Mouse (Mus musculus) lung, postnatal 0 days (tissue): ENCODE results near the gene Dennd2a. TPM values are rescaled to one million over a fixed set of nuclear protein-coding genes. Genes with fewer than 3 reads are reported as not detected.

Source experiments
- ATAC-seq: fragments of 200-750 bp; cut with Nextera tagmentation; 2 replicates; pipeline ENCODE4 v1.8.0; 2017; ENCODE audit warnings: moderate library complexity
- DNase-seq: peaks from one replicate; pipeline ENCODE4 v3.0.0-alpha.2; 2016; ENCODE audit warnings: low spot score
- H3K27ac ChIP-seq: fragments of 300-500 bp; sonication (generic); 2 replicates; pipeline ENCODE4 v1.5.1; 2014; ENCODE audit warnings: antibody characterized with exemption, mild to moderate bottlenecking, low read length, mixed read lengths
- H3K27me3 ChIP-seq: fragments of 300-500 bp; sonication (generic); replicated peaks from 2 replicates; pipeline ENCODE4 v1.6.1; 2014; ENCODE audit warnings: low read length, mixed read lengths; ENCODE audit not compliant: insufficient read depth
- H3K36me3 ChIP-seq: fragments of 300-500 bp; sonication (generic); 2 replicates; pipeline ENCODE4 v1.6.1; 2014; ENCODE audit warnings: low read length, mixed read lengths; ENCODE audit not compliant: insufficient read depth
- H3K4me1 ChIP-seq: fragments of 300-500 bp; sonication (generic); 2 replicates; pipeline ENCODE4 v1.6.1; 2014; ENCODE audit warnings: antibody characterized with exemption, low read depth, low read length, mixed read lengths; ENCODE audit not compliant: insufficient read depth
- H3K4me2 ChIP-seq: fragments of 300-500 bp; sonication (generic); replicated peaks from 2 replicates; pipeline ENCODE4 v1.6.1; 2014; ENCODE audit warnings: low read depth, mild to moderate bottlenecking, low read length, moderate library complexity, mixed read lengths
- H3K4me3 ChIP-seq: fragments of 300-500 bp; sonication (generic); 2 replicates; pipeline ENCODE4 v1.5.1; 2014; ENCODE audit warnings: low read depth, low read length
- H3K9ac ChIP-seq: fragments of 300-500 bp; sonication (generic); replicated peaks from 2 replicates; pipeline ENCODE4 v1.6.1; 2014; ENCODE audit warnings: low read depth, mild to moderate bottlenecking
- H3K9me3 ChIP-seq: fragments of 300-500 bp; sonication (generic); 2 replicates; pipeline ENCODE4 v1.6.1; 2016; ENCODE audit warnings: low read length, mixed read lengths
- CTCF ChIP-seq: IDR thresholded peaks from 2 replicates; pipeline ENCODE4 v1.5.1; 2016; ENCODE audit warnings: antibody characterized with exemption, mild to moderate bottlenecking
- EP300 ChIP-seq: IDR thresholded peaks from 2 replicates; pipeline ENCODE4 v1.6.1; 2016; ENCODE audit warnings: antibody characterized with exemption, mild to moderate bottlenecking, control low read depth
- WGBS: fragments of 180-500 bp; shearing (Covaris S2); extraction: QIAGEN DNeasy Blood & Tissue Kit; methylation state at CpG from one replicate; pipeline ENCODE4 v1.1.7; 2014; 5-methylcytosine and 5-hydroxymethylcytosine counted together
- polyA plus RNA-seq: library from polyadenylated mRNA; unstranded; fragments of >200 nt; fragmentation: Nextera tagmentation; extraction: Ambion mirVana; gene quantifications from 2 replicates; pipeline ENCODE4 v1.2.1, GENCODE M21; 2015

Gene Dennd2a
- polyA plus RNA-seq, 1 experiment from 2014 or later, result 13.8 TPM

- Histone ChIP-seq H3K4me1 (peaks cover 4% of the 10 kb centered on the region; the same call in 1 of the 2 replicates), H3K9me3 (no peaks in the 10 kb centered on the region), H3K9ac (no peak overlapping the region), H3K4me2 (no peak overlapping the region), H3K27me3 (no peaks in the 10 kb centered on the region), H3K36me3 (no peaks in the 10 kb centered on the region), H3K27ac (no peak overlapping the region), H3K4me3 (no peak overlapping the region)
- ATAC-seq (no peak), DNase-seq (peak; percentile 57)
- TF ChIP-seq EP300 (no peak), CTCF (peak; percentile 68)
- WGBS, result 52% methylated on average over 3 of the region's 5 CpGs
Observed at GRCm38 (mm10) chr6:39415762-39416161, 141.9 kb downstream of the Dennd2a start.

GRCm38 (mm10) chr6:39414106-39414505 is 143.6 kb downstream of the Dennd2a start:
- no peaks in the 10 kb centered on the region for H3K27me3 ChIP-seq
- no peak overlapping the region for H3K27ac ChIP-seq
- H3K4me3 ChIP-seq, result no peak overlapping the region
- no peaks in the 10 kb centered on the region for H3K9me3 ChIP-seq
- H3K9ac ChIP-seq, result no peak overlapping the region
- ATAC-seq (no peak), DNase-seq (no peak)
- H3K4me2 ChIP-seq, result no peak overlapping the region
- WGBS, result 88% methylated on average over 1 of the region's 1 CpGs
- TF ChIP-seq EP300 (no peak), CTCF (peak; percentile 26)
- H3K36me3 ChIP-seq, result no peaks in the 10 kb centered on the region
- H3K4me1 ChIP-seq, result peaks cover 2% of the 10 kb centered on the region; the same call in 1 of the 2 replicates

Other genes starting within 250 kb of the Dennd2a start
- 24.4 and 27.9 TPM in 2 replicates for gene Slc37a3, start 180.2 kb downstream of the Dennd2a start, polyA plus RNA-seq
- gene Rab19, start 176.7 kb downstream of the Dennd2a start, polyA plus RNA-seq, result 5.8 and 6.9 TPM in 2 replicates
- 125 and 127 TPM in 2 replicates for gene Mkrn1, start 137.4 kb downstream of the Dennd2a start, polyA plus RNA-seq
- gene Adck2, start 16.0 kb upstream of the Dennd2a start, polyA plus RNA-seq, result 24.6 and 25.7 TPM in 2 replicates
- 0.75 and 0.89 TPM in 2 replicates for gene Gm42420, start 27.9 kb upstream of the Dennd2a start, polyA plus RNA-seq
- 267 and 287 TPM in 2 replicates for gene Ndufb2, start 34.7 kb upstream of the Dennd2a start, polyA plus RNA-seq
- gene Braf, start 167.6 kb upstream of the Dennd2a start, polyA plus RNA-seq, result 8.1 and 9.6 TPM in 2 replicates